Mouse (Mus musculus): Measurements from ENCODE around the gene Shc3. TPM values are rescaled to one million over a fixed set of nuclear protein-coding genes. Genes with fewer than 3 reads are reported as not detected.

The Shc3 gene
- polyA plus RNA-seq, 1 experiment, result 0.16 TPM

- no peak overlapping the region for H3ac ChIP-seq (ENCODE audit: control insufficient read depth, insufficient read length, low read depth)
- H3K4me3 ChIP-seq (ENCODE audit: insufficient read depth, poor library complexity, severe bottlenecking), result no peak overlapping the region
- H3K79me3 ChIP-seq (ENCODE audit: low read depth), result no peaks in the 10 kb centered on the region
- no peaks in the 10 kb centered on the region for H3K79me2 ChIP-seq (ENCODE audit: control insufficient read depth, insufficient read depth)
- H3K36me3 ChIP-seq (ENCODE audit: control insufficient read depth, insufficient read depth), result no peaks in the 10 kb centered on the region
- peaks cover 36% of the 10 kb centered on the region for H3K27me3 ChIP-seq (ENCODE audit: control insufficient read depth, insufficient read depth, insufficient read length)
- TF ChIP-seq MYOG (IDR thresholded peaks at IDR 0.05; ENCODE audit: control insufficient read depth, extremely low read depth, insufficient read length) (no peak), CTCF (IDR thresholded peaks at IDR 0.05; ENCODE audit: control insufficient read depth, insufficient read depth, insufficient read length) (no peak), MYOD1 (IDR thresholded peaks at IDR 0.05; ENCODE audit: control insufficient read depth, insufficient read length, low read depth) (no peak), USF1 (IDR thresholded peaks at IDR 0.05; ENCODE audit: low read depth) (no peak), MAX (IDR thresholded peaks at IDR 0.05) (no peak), CEBPB (IDR thresholded peaks at IDR 0.05; ENCODE audit: low read depth) (no peak), FOSL1 (IDR thresholded peaks at IDR 0.05; ENCODE audit: insufficient read depth, low read length, poor library complexity, severe bottlenecking) (no peak)
Observed at GRCm38 (mm10) chr13:51482786-51483185, 86.4 kb downstream of the Shc3 start.

- H3K27me3 ChIP-seq (ENCODE audit: control insufficient read depth, insufficient read depth, insufficient read length), result peaks cover 42% of the 10 kb centered on the region
- no peaks in the 10 kb centered on the region for H3K36me3 ChIP-seq (ENCODE audit: control insufficient read depth, insufficient read depth)
- no peaks in the 10 kb centered on the region for H3K79me3 ChIP-seq (ENCODE audit: low read depth)
- no peak for TF ChIP-seq FOSL1 (IDR thresholded peaks at IDR 0.05; ENCODE audit: insufficient read depth, low read length, poor library complexity, severe bottlenecking)
- TF ChIP-seq CTCF (IDR thresholded peaks at IDR 0.05; ENCODE audit: control insufficient read depth, insufficient read depth, insufficient read length), result no peak
- no peak for TF ChIP-seq MAX (IDR thresholded peaks at IDR 0.05)
- TF ChIP-seq CEBPB (IDR thresholded peaks at IDR 0.05; ENCODE audit: low read depth), result no peak
- TF ChIP-seq USF1 (IDR thresholded peaks at IDR 0.05; ENCODE audit: low read depth), result no peak
- no peak for TF ChIP-seq MYOD1 (IDR thresholded peaks at IDR 0.05; ENCODE audit: control insufficient read depth, insufficient read length, low read depth)
- TF ChIP-seq MYOG (IDR thresholded peaks at IDR 0.05; ENCODE audit: control insufficient read depth, extremely low read depth, insufficient read length), result no peak
- H3K79me2 ChIP-seq (ENCODE audit: control insufficient read depth, insufficient read depth), result no peaks in the 10 kb centered on the region
- no peak overlapping the region for H3K4me3 ChIP-seq (ENCODE audit: insufficient read depth, poor library complexity, severe bottlenecking)
- no peak overlapping the region for H3ac ChIP-seq (ENCODE audit: control insufficient read depth, insufficient read length, low read depth)
Observed at GRCm38 (mm10) chr13:51480341-51481011, 88.7 kb downstream of the Shc3 start.

- H3ac ChIP-seq (ENCODE audit: control insufficient read depth, insufficient read length, low read depth), result no peak overlapping the region
- TF ChIP-seq USF1 (IDR thresholded peaks at IDR 0.05; ENCODE audit: low read depth) (no peak), MYOG (IDR thresholded peaks at IDR 0.05; ENCODE audit: control insufficient read depth, extremely low read depth, insufficient read length) (no peak), CTCF (IDR thresholded peaks at IDR 0.05; ENCODE audit: control insufficient read depth, insufficient read depth, insufficient read length) (no peak), FOSL1 (IDR thresholded peaks at IDR 0.05; ENCODE audit: insufficient read depth, low read length, poor library complexity, severe bottlenecking) (no peak), MYOD1 (IDR thresholded peaks at IDR 0.05; ENCODE audit: control insufficient read depth, insufficient read length, low read depth) (no peak), MAX (IDR thresholded peaks at IDR 0.05) (no peak), CEBPB (IDR thresholded peaks at IDR 0.05; ENCODE audit: low read depth) (no peak)
- H3K79me2 ChIP-seq (ENCODE audit: control insufficient read depth, insufficient read depth), result no peaks in the 10 kb centered on the region
- no peaks in the 10 kb centered on the region for H3K79me3 ChIP-seq (ENCODE audit: low read depth)
- H3K36me3 ChIP-seq (ENCODE audit: control insufficient read depth, insufficient read depth), result no peaks in the 10 kb centered on the region
- H3K27me3 ChIP-seq (ENCODE audit: control insufficient read depth, insufficient read depth, insufficient read length), result peaks cover 42% of the 10 kb centered on the region
- H3K4me3 ChIP-seq (ENCODE audit: insufficient read depth, poor library complexity, severe bottlenecking), result no peak overlapping the region
Observed at GRCm38 (mm10) chr13:51479826-51480225, 89.4 kb downstream of the Shc3 start.

- TF ChIP-seq MYOG (IDR thresholded peaks at IDR 0.05; ENCODE audit: control insufficient read depth, extremely low read depth, insufficient read length), result no peak
- no peak for TF ChIP-seq USF1 (IDR thresholded peaks at IDR 0.05; ENCODE audit: low read depth)
- no peak for TF ChIP-seq FOSL1 (IDR thresholded peaks at IDR 0.05; ENCODE audit: insufficient read depth, low read length, poor library complexity, severe bottlenecking)
- TF ChIP-seq CTCF (IDR thresholded peaks at IDR 0.05; ENCODE audit: control insufficient read depth, insufficient read depth, insufficient read length), result no peak
- TF ChIP-seq MAX (IDR thresholded peaks at IDR 0.05), result no peak
- TF ChIP-seq CEBPB (IDR thresholded peaks at IDR 0.05; ENCODE audit: low read depth), result no peak
- no peak for TF ChIP-seq MYOD1 (IDR thresholded peaks at IDR 0.05; ENCODE audit: control insufficient read depth, insufficient read length, low read depth)
- H3K79me3 ChIP-seq (ENCODE audit: low read depth), result no peaks in the 10 kb centered on the region
Observed at GRCm38 (mm10) chr13:51476991-51477390, 92.2 kb downstream of the Shc3 start.

GRCm38 (mm10) chr13:51468697-51469250 is 100.4 kb downstream of the Shc3 start:
- no peaks in the 10 kb centered on the region for H3K36me3 ChIP-seq (ENCODE audit: control insufficient read depth, insufficient read depth)
- TF ChIP-seq CEBPB (IDR thresholded peaks at IDR 0.05; ENCODE audit: low read depth) (no peak), MYOD1 (IDR thresholded peaks at IDR 0.05; ENCODE audit: control insufficient read depth, insufficient read length, low read depth) (no peak), USF1 (IDR thresholded peaks at IDR 0.05; ENCODE audit: low read depth) (no peak), FOSL1 (IDR thresholded peaks at IDR 0.05; ENCODE audit: insufficient read depth, low read length, poor library complexity, severe bottlenecking) (no peak), CTCF (IDR thresholded peaks at IDR 0.05; ENCODE audit: control insufficient read depth, insufficient read depth, insufficient read length) (no peak), MAX (IDR thresholded peaks at IDR 0.05) (no peak)
- H3ac ChIP-seq (ENCODE audit: control insufficient read depth, insufficient read length, low read depth), result no peak overlapping the region
- peaks cover 25% of the 10 kb centered on the region for H3K27me3 ChIP-seq (ENCODE audit: control insufficient read depth, insufficient read depth, insufficient read length)
- no peaks in the 10 kb centered on the region for H3K79me3 ChIP-seq (ENCODE audit: low read depth)
- H3K79me2 ChIP-seq (ENCODE audit: control insufficient read depth, insufficient read depth), result no peaks in the 10 kb centered on the region
- no peak overlapping the region for H3K4me3 ChIP-seq (ENCODE audit: insufficient read depth, poor library complexity, severe bottlenecking)

More at GRCm38 (mm10) chr13:51476991-51477390, 92.2 kb downstream of the Shc3 start:
- Histone ChIP-seq H3ac (ENCODE audit: control insufficient read depth, insufficient read length, low read depth) (no peak overlapping the region), H3K79me2 (ENCODE audit: control insufficient read depth, insufficient read depth) (no peaks in the 10 kb centered on the region), H3K4me3 (ENCODE audit: insufficient read depth, poor library complexity, severe bottlenecking) (no peak overlapping the region), H3K27me3 (ENCODE audit: control insufficient read depth, insufficient read depth, insufficient read length) (peaks cover 31% of the 10 kb centered on the region), H3K36me3 (ENCODE audit: control insufficient read depth, insufficient read depth) (no peaks in the 10 kb centered on the region)

All from C2C12 (cell line).